Mouse (Mus musculus) urinary bladder, postnatal 14 days (tissue): Measurements from ENCODE around the gene Leng1.
A peak's percentile ranks its signal among the peaks of the same experiment; 100 is the strongest.

ENCODE experiments used
- DNase-seq: peaks from one replicate; pipeline ENCODE4 v3.0.0; 2021; ENCODE audit warnings: low spot score

The Leng1 gene

GRCm38 (mm10) chr7:3629543-3630477 is 35.8 kb downstream of the Leng1 start, which contains the start of the genes Tfpt and Prpf31:
Gene Tfpt (minus strand): TSS chr7:3629929.
Gene Prpf31 (plus strand): TSS chr7:3629985.
- peak; percentile 91 for DNase-seq

- no peak for DNase-seq
Observed at GRCm38 (mm10) chr7:3629030-3629429, 36.6 kb downstream of the Leng1 start.

- peak; percentile 89 for DNase-seq
Observed at GRCm38 (mm10) chr7:3617242-3617995, 48.2 kb downstream of the Leng1 start, which contains the start of gene Ndufa3. Gene Ndufa3 (plus strand): TSS chr7:3617373.

- DNase-seq: peak; percentile 12
Observed at GRCm38 (mm10) chr7:3616389-3617241, 49.0 kb downstream of the Leng1 start.

GRCm38 (mm10) chr7:3616057-3616388 is 49.6 kb downstream of the Leng1 start, which contains the start of gene Oscar:
Gene Oscar (minus strand): TSS chr7:3616157.
- no peak for DNase-seq

DNA sequence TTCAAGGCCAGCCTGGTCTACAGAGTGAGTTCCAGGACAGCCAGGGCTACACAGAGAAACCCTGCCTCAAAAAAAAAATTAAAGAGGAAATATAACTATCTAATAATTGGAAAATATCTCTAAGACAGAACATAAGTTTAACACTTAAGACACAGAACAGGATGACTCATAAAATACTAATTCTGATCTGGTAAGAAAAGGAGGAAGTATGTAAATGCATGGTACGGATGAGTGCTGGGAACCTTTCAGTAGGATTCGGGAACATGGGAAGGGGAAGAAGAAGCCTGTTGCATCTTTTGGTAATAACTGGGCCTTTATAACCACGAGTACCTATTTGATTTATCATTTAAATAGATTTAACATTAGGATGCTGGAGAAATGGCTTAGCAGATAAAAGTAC is 51.6 kb downstream of the Leng1 start:
- DNase-seq: no peak

DNA sequence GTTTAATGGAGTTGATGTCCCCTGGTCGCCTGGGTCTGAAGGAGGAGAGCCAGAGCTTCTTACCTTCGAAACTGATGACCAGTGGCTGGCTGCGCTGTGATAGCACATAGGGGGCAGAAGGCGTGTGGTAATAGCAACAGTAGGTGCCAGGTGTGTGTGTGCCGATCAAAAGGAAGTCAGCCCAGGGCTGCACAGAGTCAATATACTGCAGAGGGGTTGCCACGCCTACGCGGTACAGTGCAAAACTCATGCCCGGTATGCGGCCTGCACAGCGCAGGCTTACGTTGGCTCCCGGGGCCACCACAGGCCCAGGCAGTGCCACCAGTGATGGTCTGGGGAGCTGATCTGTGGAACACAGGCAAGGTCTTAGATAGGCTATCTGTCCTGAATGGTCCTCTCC is 54.6 kb downstream of the Leng1 start:
- no peak for DNase-seq

DNA sequence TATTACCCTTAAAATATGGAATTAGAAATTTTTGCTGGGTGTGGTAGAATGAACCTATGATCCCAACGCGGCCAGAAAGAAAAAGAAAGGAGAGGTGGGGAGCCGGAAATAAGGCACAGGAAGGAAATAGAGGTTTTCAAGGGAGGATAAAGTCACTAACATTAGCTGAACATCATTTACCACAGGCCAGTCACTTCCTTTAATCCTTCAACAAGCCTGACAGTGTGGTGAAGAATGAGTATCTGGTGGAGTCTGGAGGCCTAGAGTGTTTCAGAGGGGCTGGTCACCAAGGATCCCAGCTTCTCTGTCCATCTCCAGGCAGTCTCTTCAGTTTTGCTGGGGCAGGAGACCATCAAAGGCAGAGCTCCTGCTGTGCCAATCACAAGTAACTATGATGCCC is 55.2 kb downstream of the Leng1 start:
- DNase-seq: no peak
